Mouse (Mus musculus): Measurements from ENCODE around the gene B4gat1.
A peak's percentile ranks its signal among the peaks of the same experiment; 100 is the strongest.

Gene B4gat1

GRCm38 (mm10) chr19:5032686-5033085 is 5.9 kb upstream of the B4gat1 start:
- DNase-seq (ENCODE audit: low read depth, low spot score): no peak

GRCm38 (mm10) chr19:5036577-5036976 is 2.0 kb upstream of the B4gat1 start:
- no peak for DNase-seq (ENCODE audit: low read depth, low spot score)

GRCm38 (mm10) chr19:5037678-5038571 is 701 bp upstream of the B4gat1 start:
- peak; percentile 91 for DNase-seq (ENCODE audit: low read depth, low spot score)

GRCm38 (mm10) chr19:5039301-5040114 is 882 bp downstream of the B4gat1 start:
- no peak for DNase-seq (ENCODE audit: low read depth, low spot score)

- DNase-seq (ENCODE audit: low read depth, low spot score): peak; percentile 95
Observed at GRCm38 (mm10) chr19:5040862-5041523, 2.4 kb downstream of the B4gat1 start, which contains the start of gene Brms1. Gene Brms1 (plus strand): TSS chr19:5041354.

GRCm38 (mm10) chr19:5041588-5041987 is 3.0 kb downstream of the B4gat1 start:
- no peak for DNase-seq (ENCODE audit: low read depth, low spot score)

- no peak for DNase-seq (ENCODE audit: low read depth, low spot score)
Observed at GRCm38 (mm10) chr19:5045531-5045930, 6.9 kb downstream of the B4gat1 start.

GRCm38 (mm10) chr19:5048138-5049056 is 9.8 kb downstream of the B4gat1 start:
- no peak for DNase-seq (ENCODE audit: low read depth, low spot score)

GRCm38 (mm10) chr19:5049325-5049724 is 10.7 kb downstream of the B4gat1 start:
- no peak for DNase-seq (ENCODE audit: low read depth, low spot score)

- DNase-seq (ENCODE audit: low read depth, low spot score): no peak
Observed at GRCm38 (mm10) chr19:5050047-5050905, 11.7 kb downstream of the B4gat1 start, which contains the start of gene Rin1. Gene Rin1 (plus strand): TSS chr19:5050481.

GRCm38 (mm10) chr19:5051031-5051430 is 12.4 kb downstream of the B4gat1 start:
- DNase-seq (ENCODE audit: low read depth, low spot score): no peak

GRCm38 (mm10) chr19:5051515-5051914 is 12.9 kb downstream of the B4gat1 start:
- no peak for DNase-seq (ENCODE audit: low read depth, low spot score)

GRCm38 (mm10) chr19:5052166-5052822 is 13.7 kb downstream of the B4gat1 start:
- DNase-seq (ENCODE audit: low read depth, low spot score): no peak

GRCm38 (mm10) chr19:5052853-5053252 is 14.2 kb downstream of the B4gat1 start:
- no peak for DNase-seq (ENCODE audit: low read depth, low spot score)

- peak; percentile 60 for DNase-seq (ENCODE audit: low read depth, low spot score)
Observed at GRCm38 (mm10) chr19:5053909-5054308, 15.3 kb downstream of the B4gat1 start.

GRCm38 (mm10) chr19:5056251-5056650 is 17.6 kb downstream of the B4gat1 start:
- peak; percentile 82 for DNase-seq (ENCODE audit: low read depth, low spot score)

GRCm38 (mm10) chr19:5057876-5058775 is 19.5 kb downstream of the B4gat1 start:
- no peak for DNase-seq (ENCODE audit: low read depth, low spot score)

Measured in forelimb bud, embryonic 11.5 days (tissue).